Mouse (Mus musculus) olfactory bulb, adult 2 months (tissue): ENCODE measurements at regions not wholly inside any gene's neighbourhood (a gene's known extent, or its start where the extent isn't known, plus 50 kb on each side); places are given as distances from the start of the nearest gene placed in this dataset.

Experiments
- CTCF ChIP-seq: fragments of 200-500 bp; IDR thresholded peaks from 2 replicates; pipeline ENCODE4 v1.5.1; 2012; ENCODE audit warnings: low read depth, mild to moderate bottlenecking, low read length, moderate library complexity; ENCODE audit not compliant: insufficient read depth
- POLR2A ChIP-seq: fragments of 200-500 bp; IDR thresholded peaks from 2 replicates; pipeline ENCODE4 v1.6.1; 2012; ENCODE audit warnings: mild to moderate bottlenecking, low read depth, low read length, moderate library complexity; ENCODE audit not compliant: insufficient read depth

DNA sequence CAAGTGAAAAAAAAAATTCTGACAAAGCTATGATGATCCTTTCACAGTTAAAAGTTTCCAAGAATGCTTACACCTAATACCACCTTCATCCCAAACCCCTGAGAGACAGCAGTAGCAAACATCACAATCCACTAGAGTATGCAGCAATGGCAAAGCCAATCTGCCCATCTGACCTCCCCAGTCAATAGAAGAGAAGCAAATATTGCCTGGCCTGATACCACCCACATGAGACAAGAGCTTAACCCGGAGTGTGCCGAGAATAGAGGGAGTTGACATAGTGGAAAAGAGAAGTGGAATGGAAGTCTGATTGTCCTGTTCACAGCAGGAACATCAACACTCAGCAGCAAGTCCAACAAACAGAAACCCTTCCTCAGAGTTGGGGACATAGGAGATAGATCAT, 219.9 kb upstream of the Pou3f3 start:
- TF ChIP-seq CTCF (no peak), POLR2A (no peak)
